Mouse (Mus musculus) heart, postnatal 0 days (tissue): ENCODE data around the gene Fam168b.

Experiments
- CTCF ChIP-seq: IDR thresholded peaks from 2 replicates; pipeline ENCODE4 v1.5.1; 2016; ENCODE audit warnings: antibody characterized with exemption, control low read depth, low read depth
- EP300 ChIP-seq: IDR thresholded peaks from 2 replicates; pipeline ENCODE4 v1.6.1; 2016; ENCODE audit warnings: antibody characterized with exemption, low read depth

DNA sequence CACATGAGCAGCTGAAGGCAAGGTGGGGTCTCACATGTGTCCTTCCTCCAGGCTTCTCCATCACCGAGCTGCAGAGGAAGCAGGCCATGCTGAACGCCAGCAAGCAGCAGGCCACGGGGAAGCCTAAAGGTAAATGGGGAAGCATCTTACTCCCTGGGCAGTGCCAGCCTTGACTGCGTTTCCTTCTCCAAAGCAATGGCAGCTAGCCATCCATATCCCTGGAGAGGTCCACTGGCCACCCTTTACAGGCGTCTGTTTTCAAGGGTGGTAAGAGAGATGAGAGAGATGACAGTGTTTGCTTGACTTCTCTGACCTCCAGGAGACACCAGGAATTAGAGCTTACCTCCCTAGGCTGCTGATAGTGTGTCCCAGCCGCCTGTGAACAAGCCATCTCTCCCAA lies 31.8 kb downstream of the Fam168b start:
- TF ChIP-seq CTCF (no peak), EP300 (no peak)
